Mouse (Mus musculus) embryonic fibroblast, embryonic 13.5 days (primary cell): Measurements from ENCODE around the gene Chst3.

Experiments
- CTCF ChIP-seq: IDR thresholded peaks from 2 replicates; pipeline ENCODE4 v1.5.1; 2011; ENCODE audit warnings: mild to moderate bottlenecking, control low read depth, low read length, moderate library complexity, borderline replicate concordance; ENCODE audit not compliant: insufficient read depth
- POLR2A ChIP-seq: IDR thresholded peaks from 2 replicates; pipeline ENCODE4 v1.6.1; 2011; ENCODE audit warnings: low read depth, mild to moderate bottlenecking, control low read depth, low read length, moderate library complexity

GRCm38 (mm10) chr10:60237475-60238154 lies 18.6 kb upstream of the Chst3 start:
- TF ChIP-seq CTCF (peak; percentile 91), POLR2A (no peak)
